ENCODE assay signal across 16 mouse cellular contexts in genomic region chr19:9061221-9061893, GRCm38 (mm10). TPM values are rescaled to one million over a fixed set of nuclear protein-coding genes. Genes with fewer than 3 reads are reported as not detected.
DNase-seq lines count a peak whose midpoint lies in the region; ATAC-seq lines count a peak whose summit lies in the region.
"Had no signal": no experiment of that assay in that cellular context is flagged by ENCODE, and none has a peak within 500 bp of the region (broad histone marks: within the 10 kb centered on the region; RNA-seq: fewer than 3 reads in every experiment).

No protein-coding gene starts in this region.

- intact Hi-C loops in heart, postnatal 10 days (cut with DNase I): no loop called here

- no peak for ATAC-seq in activated CD4-positive, CD25-positive, alpha-beta regulatory T cell, adult 4 months
- ATAC-seq: intestine, postnatal 0 days; liver, embryonic 12.5 days had no signal

- DNase-seq in heart, adult 11 months: peak; percentile 92
- no peak for DNase-seq in heart, postnatal 10 days
- peak; percentile 54 for DNase-seq in urinary bladder, postnatal 14 days (ENCODE audit: low spot score)
- no peak for DNase-seq in urinary bladder, postnatal 4 days (ENCODE audit: low spot score in 2 of 2)
- peak; percentile 68 to 81 for DNase-seq in lung, adult 18-20 months
- DNase-seq in embryo, embryonic 11 days: no peak
- no peak for DNase-seq in left cerebral cortex, adult 9 months (ENCODE audit: low spot score in 2 of 2)
- DNase-seq: right cerebral cortex, postnatal 25 days had no signal

RNA-seq across cellular contexts. Expression of gene Scgb1a1, which starts 26.4 kb away (rescaled TPM):
- total RNA-seq in heart, postnatal 10 days (2021): 1 to 10 TPM in 1 of 2 experiments, not detected in 1; 4.2 TPM
- not detected for polyA plus RNA-seq in activated CD4-positive, CD25-positive, alpha-beta regulatory T cell, adult 4 months (2017; shearing (Covaris generic))
- total RNA-seq: granulocyte monocyte progenitor cell, adult 5-6 weeks; left cerebral cortex, adult 2 months had no signal
- polyA plus RNA-seq: forebrain, embryonic 10.5 days; intestine, postnatal 0 days; liver, embryonic 12.5 days; midbrain, embryonic 11.5 days; neural tube, embryonic 12.5 days had no signal

Comparison
In these comparisons a context has a peak if more than half of its experiments do, and no peak if none do; other contexts are left out.
1. DNase-seq: peak in heart, adult 11 months (single experiment), urinary bladder, postnatal 14 days (single experiment) and lung, adult 18-20 months (2 of 2); none in heart, postnatal 10 days (0 of 2), urinary bladder, postnatal 4 days (0 of 2), embryo, embryonic 11 days (single experiment) and left cerebral cortex, adult 9 months (0 of 2).